Mouse (Mus musculus): Measurements from ENCODE around the gene Cd163l1.

Cd163l1 gene

DNA sequence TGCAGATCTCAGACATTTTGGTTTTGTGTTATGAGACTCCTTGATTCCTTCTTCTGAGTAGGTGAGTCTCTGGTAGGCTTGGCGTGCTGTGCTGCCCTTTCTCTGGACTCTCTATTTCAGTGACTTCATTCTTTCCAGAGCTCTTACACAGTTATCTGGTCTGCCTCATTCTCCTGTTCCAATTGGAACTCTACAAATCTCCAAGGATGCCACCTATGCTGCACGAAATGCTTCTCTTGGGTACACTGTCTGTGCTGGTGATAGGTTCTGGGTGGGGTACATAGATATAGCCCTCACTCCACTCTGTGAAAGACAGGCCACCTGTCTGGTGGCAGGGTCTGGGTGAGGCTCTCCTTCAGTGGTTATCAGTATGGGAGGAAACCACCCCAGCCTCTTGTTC is at the start of gene Cd163l1:
Gene Cd163l1, plus strand, starts transcription at position 301 of the 400 bp plus-strand sequence.
- DNase-seq (ENCODE audit: extremely low read depth, insufficient read length, low spot score), result no peak

DNA sequence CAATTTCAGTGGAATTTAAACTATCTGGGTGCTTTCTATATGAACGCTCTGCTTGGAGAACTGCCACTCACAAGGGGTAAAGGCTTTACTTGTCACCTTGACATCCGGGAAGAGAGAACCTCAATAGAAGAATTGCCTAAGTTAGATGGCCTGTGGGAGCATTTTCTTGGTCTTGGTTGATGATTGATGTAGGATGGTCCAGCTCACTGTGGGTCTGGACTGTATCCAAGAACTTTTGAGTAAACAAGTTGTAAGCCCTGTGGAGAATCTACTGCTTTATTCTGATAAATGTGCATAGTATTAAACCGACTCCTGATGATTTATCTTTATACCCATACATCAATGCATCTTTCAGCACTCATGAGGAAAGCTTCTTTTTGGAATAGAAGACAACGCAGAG is 48.7 kb upstream of the Cd163l1 start:
- no peak for DNase-seq (ENCODE audit: extremely low read depth, insufficient read length, low spot score)

DNA sequence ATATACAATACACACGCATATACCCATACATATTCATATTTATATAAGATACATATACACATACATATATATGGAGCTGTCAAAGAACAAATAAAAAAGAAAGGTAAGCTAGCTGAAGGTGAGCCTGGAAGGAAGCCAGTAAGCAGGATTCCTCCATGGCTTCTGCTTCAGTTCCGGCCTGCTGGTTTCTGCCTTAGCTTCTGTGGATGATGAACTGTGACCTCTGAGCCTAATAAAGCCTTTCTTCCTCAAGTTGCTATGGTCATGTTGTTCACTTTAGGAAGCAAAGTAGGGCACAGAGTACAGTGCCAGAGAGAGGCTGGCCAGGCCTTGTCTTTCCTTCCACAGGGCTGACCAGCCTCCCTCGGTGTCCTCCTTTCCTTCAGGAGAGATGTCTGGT is 47.2 kb upstream of the Cd163l1 start:
- DNase-seq (ENCODE audit: extremely low read depth, insufficient read length, low spot score), result no peak

DNA sequence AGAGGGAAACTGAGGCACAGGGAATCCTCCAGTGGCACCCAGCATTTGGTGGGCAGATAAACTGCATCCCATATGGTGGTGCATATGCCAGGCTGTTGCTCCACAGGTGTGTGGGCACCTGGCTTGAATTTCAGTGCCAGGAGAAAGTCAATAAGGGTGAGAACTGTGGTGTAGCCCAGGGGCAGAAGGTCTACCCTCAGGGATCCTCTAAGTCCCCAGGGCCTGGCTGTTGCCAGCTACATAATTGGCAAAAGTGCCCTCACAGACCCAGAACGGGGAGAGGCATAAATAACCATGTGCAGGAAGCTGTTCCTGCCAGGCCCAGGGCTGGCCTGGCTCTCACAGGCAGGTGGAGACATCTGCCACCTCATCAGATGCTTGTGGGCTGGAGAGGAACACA is 45.1 kb upstream of the Cd163l1 start, which contains the start of gene Olfr523:
Gene Olfr523, plus strand, starts transcription at position 282 of the 400 bp plus-strand sequence.
- DNase-seq (ENCODE audit: extremely low read depth, insufficient read length, low spot score), result no peak

DNA sequence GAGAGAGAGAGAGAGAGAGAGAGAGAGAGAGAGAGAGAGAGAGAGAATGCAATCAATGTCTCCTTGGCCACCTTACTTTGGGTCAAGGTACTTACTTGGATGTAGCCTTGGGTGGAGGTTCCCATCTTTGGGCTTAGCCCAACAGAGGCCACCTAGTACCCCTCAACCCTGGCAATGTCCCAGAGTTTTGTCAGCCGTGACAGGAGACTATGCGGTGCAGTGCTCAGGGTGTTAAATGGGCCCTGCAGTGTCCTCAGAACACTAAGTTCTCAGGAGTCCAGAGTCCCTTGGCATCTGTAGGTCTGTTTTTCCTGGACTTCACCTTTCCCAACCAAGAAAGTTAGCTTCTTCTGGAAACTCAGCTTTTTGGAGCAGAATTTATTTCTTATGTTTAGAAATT is 38.9 kb upstream of the Cd163l1 start:
- no peak for DNase-seq (ENCODE audit: extremely low read depth, insufficient read length, low spot score)

DNA sequence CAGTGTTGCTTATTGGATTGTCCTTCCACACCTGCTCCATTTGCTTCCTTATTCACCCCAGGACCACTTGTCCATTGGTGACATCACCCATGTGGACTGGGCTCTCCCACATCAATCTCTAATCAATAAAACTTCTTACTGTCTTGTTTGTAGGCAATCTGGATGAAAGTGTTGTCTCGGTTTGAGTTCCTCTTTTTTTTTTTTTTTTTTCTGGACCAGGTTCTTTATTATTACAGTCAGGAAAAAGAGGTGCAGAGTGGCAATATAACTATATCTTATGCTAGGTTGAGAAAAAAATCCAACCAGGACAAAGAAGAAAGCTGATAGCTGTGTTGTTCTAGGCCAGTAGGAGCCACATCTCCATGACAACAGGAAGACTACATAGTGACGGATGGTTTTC is 37.4 kb upstream of the Cd163l1 start:
- no peak for DNase-seq (ENCODE audit: extremely low read depth, insufficient read length, low spot score)

DNA sequence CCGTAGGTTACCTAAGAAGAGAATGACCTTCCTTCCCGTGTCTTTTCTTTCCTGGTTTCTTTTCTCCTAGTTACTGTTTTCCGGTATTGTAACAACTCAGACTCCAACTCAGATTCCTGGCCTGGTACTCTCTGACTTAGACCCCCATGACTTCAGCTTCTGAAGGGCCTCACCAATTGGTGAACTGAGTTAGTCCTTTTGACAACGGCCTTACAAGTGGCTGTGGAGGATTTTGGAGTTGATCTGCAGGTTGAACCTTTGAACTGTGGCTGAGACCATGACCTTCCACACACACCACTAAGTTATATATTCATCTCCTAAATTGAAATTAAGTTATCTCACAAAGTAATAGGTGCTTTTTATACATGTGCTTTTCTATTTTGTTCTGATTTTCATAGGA is 33.9 kb upstream of the Cd163l1 start:
- DNase-seq (ENCODE audit: extremely low read depth, insufficient read length, low spot score), result no peak

DNA sequence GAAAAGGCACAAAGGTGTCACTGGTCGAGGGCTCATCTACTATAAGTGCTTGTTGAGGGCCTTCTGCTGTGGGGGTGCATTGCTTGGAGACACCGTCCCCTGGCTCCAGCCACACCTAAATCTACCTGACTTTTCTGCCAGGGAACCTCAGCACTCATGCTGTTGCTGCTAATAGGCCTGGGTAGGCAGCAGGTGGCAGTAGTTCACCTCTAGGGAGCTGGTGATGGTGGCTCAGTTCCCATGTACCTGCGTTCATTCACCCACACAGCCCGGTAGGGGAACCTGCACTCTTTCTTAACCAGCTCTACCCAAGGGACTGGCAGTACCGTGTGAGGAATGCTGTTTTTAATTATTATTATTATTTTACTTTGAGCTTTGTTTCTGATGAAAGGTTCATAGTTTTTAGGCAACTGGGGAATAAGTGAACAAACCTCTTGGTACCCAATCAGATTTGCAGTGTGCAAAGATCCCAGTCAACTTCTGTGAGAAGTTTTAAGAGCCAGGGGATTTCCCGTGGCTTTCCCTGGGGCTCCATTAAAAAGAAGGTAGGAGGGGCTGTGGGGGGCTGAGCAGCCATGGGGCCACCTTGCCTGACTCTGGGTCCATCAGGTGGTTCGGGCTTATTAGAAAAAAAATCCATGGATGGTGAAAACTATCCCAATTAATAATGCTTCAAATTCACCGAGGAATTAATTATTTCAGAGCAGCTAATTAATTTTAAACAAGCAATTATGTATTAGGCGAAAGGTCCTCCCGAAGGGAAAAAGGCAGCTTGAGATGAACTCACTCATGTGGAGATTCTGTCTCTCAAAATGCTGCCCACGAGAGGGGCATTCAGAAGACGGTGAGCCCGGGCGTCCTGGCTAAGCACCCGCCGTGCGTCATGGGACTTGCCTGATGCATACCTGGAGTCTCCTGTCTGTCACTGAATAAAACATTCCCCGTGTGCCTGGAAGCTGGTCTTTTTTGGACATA is 31.1 kb upstream of the Cd163l1 start:
- no peak for DNase-seq (ENCODE audit: extremely low read depth, insufficient read length, low spot score)

DNA sequence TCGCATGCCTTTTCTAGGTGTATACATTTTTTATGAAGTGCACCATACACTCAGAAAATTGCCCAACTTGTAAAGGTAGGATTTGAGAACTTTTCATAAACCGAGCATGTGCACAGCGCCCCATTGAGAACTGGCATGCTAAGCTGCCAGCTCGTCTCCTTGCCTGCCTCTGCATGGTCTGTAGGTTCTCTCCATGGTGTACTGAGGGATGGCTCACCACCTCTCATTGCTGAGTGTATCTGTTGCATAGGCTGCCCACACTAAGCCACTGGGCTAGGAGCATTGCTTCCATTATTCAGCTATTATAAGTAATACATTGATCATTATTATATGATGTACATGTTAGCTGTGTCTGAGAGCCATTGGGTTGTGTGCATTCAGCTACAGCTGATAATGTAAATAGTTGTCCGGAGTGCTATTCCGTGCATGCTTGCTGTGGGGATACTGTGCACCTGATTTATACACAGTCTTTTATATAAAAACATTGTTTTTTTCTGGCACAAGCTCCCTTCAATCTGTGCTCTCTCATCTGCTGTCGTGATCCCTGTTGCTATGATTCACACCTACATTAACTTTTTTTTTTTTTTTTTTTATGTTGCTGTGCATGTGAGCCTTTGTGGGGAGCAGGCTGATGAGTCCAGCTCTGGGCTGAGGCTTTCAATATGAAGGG is 30.2 kb upstream of the Cd163l1 start:
- DNase-seq (ENCODE audit: extremely low read depth, insufficient read length, low spot score), result no peak

DNA sequence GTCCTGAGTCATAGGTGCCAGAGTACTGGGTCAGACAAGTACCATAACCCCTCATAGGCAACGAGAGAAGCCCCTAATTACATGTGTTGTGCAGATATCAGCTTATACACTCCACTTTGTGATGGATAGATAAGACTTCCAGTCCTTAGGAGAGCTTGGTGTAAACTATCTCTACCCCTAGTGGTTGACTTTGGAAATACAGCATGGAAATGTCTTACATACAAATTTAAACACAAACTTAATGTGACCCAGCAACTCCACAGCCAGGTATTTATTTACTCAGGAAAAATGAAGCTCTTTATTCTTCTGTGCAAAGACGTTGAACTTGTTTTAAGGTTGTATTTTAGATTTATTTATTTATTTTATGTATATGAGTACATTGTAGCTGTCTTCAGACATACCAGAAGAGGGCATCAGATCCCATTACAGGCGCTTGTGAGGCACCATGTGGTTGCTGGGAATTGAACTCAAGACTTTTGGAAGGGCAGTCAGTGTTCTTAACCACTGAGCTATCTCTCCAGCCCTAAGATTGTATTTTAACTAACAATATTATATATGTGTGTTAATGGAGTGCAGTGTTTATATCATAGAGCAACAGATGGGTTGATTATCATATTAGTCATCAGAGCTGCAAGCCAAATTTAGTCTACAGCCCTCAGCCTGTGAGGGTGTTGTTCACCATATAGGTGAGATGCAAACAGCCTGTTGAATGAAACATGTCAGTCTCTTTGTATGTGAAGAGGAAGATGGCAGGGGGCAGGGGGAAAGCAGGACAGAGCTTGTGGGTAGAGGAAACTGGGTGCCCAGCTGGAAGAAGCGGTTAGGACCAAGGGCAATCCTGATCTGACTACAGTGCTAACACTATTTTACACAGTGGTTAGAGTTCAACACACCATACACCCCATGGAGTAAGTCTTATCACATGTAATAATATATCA is 29.4 kb upstream of the Cd163l1 start:
- no peak for DNase-seq (ENCODE audit: extremely low read depth, insufficient read length, low spot score)

DNA sequence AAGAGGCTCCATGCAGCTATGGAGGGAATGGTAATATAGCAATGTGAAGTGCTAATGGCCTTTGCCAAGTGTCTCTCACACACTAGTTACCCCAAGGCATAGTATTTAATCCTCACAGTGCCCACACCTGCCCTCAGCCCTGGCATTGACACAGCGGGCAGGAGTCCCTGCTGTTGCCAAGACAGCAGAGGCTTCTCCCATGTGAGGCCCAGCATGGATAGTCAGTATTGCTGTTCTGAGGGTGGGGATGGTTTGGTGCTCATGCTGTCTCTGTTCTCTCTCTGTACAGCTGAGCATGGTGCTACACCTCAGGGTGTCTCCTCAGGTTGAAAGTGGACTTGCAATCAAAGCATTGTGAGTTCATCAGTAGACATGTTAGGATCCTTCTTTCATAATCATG is 27.6 kb upstream of the Cd163l1 start:
- DNase-seq (ENCODE audit: extremely low read depth, insufficient read length, low spot score), result no peak

DNA sequence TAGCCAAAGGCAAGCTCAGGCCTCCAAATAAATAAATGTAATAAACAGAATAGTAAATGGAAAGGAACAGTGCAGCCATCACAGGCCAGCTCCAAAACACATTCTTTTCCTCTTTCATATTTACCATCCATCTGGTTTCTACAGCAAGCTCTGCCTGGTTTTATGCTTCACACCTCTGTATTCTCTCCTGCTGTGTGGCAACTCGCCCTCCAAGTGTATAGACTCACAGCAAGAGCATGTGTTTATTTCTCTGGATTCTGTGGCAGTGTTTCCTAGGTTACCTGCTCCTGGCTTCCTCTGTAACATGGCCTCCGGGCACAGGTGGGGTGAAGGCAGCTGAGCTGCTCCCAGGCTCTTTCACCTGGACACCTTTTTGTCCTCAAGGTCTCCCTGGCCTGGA is 25.6 kb upstream of the Cd163l1 start:
- DNase-seq (ENCODE audit: extremely low read depth, insufficient read length, low spot score), result no peak

DNA sequence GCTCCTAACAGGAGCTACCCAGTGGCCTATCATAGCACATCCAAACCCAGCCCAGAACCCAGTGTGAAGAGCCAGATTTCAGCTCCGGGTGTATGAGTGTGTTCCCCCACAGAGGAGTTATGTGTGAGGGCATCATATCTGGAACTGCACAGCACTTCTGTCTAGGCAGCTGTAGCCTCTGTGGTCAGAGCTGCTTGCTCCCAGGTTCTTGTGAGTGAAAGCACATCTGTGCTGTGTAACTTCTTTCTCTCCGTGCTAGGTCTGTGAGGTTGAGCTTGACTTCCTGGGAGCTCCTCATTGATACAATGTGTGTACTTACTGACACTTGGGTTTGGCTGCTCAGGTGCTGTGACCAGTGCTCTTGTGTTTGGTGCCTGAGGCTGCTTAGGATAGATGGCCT is 25.2 kb upstream of the Cd163l1 start:
- DNase-seq (ENCODE audit: extremely low read depth, insufficient read length, low spot score), result no peak

DNA sequence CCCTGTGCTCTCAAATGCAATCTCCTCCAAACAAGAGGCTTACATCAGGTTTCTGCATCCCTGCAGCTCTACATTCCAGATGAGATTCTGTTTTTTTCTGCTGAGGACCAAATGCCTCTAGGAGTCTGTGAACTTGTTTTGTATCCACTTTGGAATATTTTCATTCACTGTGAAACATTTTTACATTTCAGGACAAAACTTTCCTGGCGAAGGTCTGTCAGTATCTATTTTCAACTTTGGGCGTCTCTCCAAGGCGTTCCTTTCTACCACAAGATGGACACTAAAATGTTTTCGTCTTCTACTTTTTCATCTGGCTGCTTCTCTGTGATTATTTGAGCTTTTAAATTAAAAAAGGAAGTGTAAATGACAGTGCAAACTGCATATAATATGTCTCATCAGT is 24.0 kb upstream of the Cd163l1 start:
- no peak for DNase-seq (ENCODE audit: extremely low read depth, insufficient read length, low spot score)

DNA sequence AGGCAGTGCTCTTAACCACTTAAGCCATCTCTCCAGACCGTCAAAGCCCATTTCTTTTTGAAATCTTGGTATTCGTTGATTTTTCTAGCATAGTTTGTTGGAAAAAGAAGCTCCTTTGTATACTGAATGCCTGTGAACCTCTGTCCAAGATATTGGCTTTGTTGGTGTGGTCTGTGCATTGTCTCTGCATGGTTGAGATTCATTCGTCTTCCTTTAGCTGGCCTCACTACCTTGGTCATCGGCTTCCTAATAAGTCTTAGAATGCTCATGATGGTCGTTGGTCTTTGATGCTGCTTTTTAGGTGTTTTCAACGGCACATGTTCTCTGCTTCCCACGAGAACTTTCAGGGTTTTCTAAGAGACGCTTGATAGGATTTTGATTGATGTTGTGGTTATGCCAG is 22.1 kb upstream of the Cd163l1 start:
- no peak for DNase-seq (ENCODE audit: extremely low read depth, insufficient read length, low spot score)

DNA sequence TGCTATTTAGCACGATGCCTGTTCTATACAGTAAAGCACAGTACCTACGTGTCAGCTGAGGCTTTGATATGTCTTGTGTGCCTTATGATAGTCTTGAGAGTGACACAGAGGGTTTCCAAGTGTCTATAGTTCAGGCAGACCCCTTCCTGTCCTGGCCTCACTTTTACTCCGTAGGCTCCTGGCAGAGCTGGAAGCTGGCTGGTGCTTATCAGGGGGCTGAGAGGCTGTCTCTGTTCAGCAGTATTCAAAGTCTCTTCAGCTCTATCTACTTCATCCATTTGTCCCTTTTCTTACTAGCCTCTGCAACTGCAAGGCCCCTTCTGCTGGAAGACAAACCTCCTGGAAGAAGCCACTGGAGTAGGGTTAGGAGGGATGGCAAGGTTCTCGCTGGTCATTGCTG is 17.0 kb upstream of the Cd163l1 start:
- no peak for DNase-seq (ENCODE audit: extremely low read depth, insufficient read length, low spot score)

DNA sequence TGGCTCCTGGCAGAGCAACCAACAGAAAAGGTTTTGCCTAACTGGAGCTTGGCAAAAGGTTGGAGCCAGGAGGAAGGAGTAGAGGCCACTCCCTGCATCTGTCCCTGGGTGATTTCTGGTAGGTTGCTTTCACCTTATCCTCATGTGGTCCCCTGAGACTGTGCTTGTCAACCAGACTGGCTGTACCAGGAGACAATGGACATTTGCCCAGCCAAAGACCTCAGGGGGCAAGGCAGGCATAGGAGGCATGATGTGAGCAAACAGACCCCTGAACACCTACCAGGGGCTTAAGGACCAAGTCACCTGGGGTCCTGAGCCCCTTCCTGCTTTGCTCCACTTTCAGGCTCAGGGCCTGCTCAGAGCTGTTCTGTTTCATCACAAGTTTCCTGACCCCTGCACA is 12.2 kb upstream of the Cd163l1 start, which contains the start of gene Olfr524:
Gene Olfr524, minus strand, starts transcription at position 101 of the 400 bp plus-strand sequence.
- no peak for DNase-seq (ENCODE audit: extremely low read depth, insufficient read length, low spot score)

DNA sequence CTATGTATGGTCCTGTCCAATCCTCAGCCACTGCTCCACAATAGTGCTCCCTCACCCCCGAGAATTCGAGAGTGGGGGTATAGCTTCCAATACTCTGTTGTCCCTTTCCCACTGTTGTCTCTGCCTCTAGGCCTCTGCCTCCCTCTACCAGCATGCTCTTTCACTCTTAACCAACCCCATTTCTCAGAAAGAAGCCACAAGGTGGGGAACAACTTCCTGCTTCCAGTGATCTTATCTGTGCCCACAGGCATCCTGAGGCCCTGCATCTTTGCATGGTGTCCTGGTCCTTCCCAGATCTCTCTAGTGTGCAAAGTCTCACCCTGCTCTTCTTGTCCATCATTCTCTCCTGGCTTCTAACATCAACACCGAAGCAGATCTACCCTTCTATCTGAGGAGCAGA is 11.2 kb upstream of the Cd163l1 start:
- DNase-seq (ENCODE audit: extremely low read depth, insufficient read length, low spot score), result no peak

DNA sequence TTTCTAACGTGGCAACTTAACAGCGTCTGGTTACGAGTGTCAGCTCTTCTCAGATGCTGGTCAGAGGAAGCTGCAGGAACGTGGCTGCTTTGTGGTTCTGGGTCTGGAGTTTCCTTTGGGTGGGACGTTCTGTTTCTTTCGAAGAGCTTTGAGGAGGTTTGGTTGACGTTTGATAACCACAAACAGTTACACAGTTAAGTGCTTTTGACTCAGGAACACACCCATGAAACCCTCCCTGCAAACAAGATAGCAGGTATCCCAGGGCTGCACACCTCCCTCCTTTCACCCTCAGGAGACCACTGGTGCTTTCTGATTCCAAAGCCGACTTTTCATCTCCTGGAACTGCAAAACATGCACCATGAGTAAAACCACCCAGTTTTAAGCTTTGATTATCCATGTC is 9.9 kb upstream of the Cd163l1 start:
- no peak for DNase-seq (ENCODE audit: extremely low read depth, insufficient read length, low spot score)

DNA sequence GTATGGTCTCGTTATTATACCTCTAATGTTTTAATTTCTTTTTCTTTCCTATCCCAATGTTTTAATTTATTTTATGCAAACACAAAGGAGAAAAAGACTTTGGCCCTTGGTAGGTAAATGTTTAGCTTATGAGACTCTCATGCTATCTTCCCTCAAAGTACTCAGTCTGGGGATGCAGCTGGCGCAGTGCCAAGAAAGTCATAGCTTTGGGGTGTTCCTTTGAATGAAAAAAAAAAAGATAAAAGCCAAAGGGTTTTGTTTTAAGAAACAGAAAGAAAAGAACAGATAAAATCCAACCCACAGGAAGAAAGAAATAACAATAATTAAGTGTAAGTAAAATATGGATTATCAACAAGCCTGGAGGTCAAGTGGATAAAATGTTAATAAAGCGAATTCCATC is 9.4 kb upstream of the Cd163l1 start:
- no peak for DNase-seq (ENCODE audit: extremely low read depth, insufficient read length, low spot score)

DNA sequence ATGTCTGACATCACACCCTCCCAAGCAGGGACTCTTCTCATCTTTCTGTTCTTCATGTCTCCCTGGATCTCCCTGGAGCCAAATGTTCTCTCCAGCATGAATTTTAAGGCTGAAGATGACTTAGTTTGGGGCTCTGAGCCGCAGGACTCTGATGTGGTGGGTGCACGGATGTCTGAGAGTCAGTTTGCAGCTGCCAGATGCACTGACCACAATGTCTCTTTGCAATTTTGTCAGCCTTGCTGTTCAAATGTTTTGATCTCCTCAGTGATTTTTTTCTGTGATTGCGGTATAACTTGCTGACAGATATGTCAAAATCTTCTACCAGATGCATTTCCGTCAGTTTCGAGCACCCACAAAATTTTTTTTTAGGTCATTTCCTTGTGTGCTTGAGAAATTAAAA is 4.2 kb upstream of the Cd163l1 start:
- DNase-seq (ENCODE audit: extremely low read depth, insufficient read length, low spot score), result no peak

Measured in 3134 (cell line).